Mouse (Mus musculus): Measurements from ENCODE around the gene Lztr1. TPM values are rescaled to one million over a fixed set of nuclear protein-coding genes. Genes with fewer than 3 reads are reported as not detected.
A peak's percentile ranks its signal among the peaks of the same experiment; 100 is the strongest.

The Lztr1 gene
- total and polyA plus RNA-seq, 2 experiments from 2014 or later = 27.2 to 122 TPM

- Histone ChIP-seq H3K36me3 (replicated peaks; ENCODE audit: control insufficient read depth, insufficient read depth, low read length) (no peaks in the 10 kb centered on the region), H3K4me1 (ENCODE audit: control insufficient read depth, insufficient read depth) (peaks cover 7% of the 10 kb centered on the region; the same call in 1 of the 2 replicates), H3K4me2 (ENCODE audit: low read depth, low read length) (no peak overlapping the region), H3K27me3 (ENCODE audit: control insufficient read depth, insufficient read depth, low read length) (0 out of 2 replicates have a peak, but pooled peaks cover 15% of the 10 kb centered on the region), H3K9me3 (replicated peaks; ENCODE audit: control insufficient read depth, low read length) (no peaks in the 10 kb centered on the region), H3K4me3 (ENCODE audit: low read depth, low read length) (no peak overlapping the region), H3K27ac (ENCODE audit: low read depth) (no peak overlapping the region), H3K9ac (replicated peaks; ENCODE audit: low read depth, low read length) (no peak overlapping the region)
- WGBS = 45% methylated on average over 1 of the region's 1 CpGs
- ATAC-seq (ENCODE audit: insufficient read depth, low read depth) = no peak
- TF ChIP-seq EP300 (IDR thresholded peaks at IDR 0.05; ENCODE audit: low read depth) (no peak), CTCF (IDR thresholded peaks at IDR 0.05; ENCODE audit: low read depth) (no peak)
- DNase-seq (ENCODE audit: low spot score) = no peak
Measured at GRCm38 (mm10) chr16:17563580-17563979, 55.1 kb downstream of the Lztr1 start.

GRCm38 (mm10) chr16:17564221-17564620, 55.7 kb downstream of the Lztr1 start:
- Histone ChIP-seq H3K9me3 (replicated peaks; ENCODE audit: control insufficient read depth, low read length) (no peaks in the 10 kb centered on the region), H3K9ac (replicated peaks; ENCODE audit: low read depth, low read length) (no peak overlapping the region), H3K4me3 (ENCODE audit: low read depth, low read length) (no peak overlapping the region), H3K27me3 (ENCODE audit: control insufficient read depth, insufficient read depth, low read length) (0 out of 2 replicates have a peak, but pooled peaks cover 15% of the 10 kb centered on the region), H3K36me3 (replicated peaks; ENCODE audit: control insufficient read depth, insufficient read depth, low read length) (no peaks in the 10 kb centered on the region), H3K4me2 (ENCODE audit: low read depth, low read length) (no peak overlapping the region), H3K27ac (ENCODE audit: low read depth) (no peak overlapping the region), H3K4me1 (ENCODE audit: control insufficient read depth, insufficient read depth) (peaks cover 7% of the 10 kb centered on the region; the same call in 1 of the 2 replicates)
- TF ChIP-seq CTCF (IDR thresholded peaks at IDR 0.05; ENCODE audit: low read depth) = no peak
- no peak for TF ChIP-seq EP300 (IDR thresholded peaks at IDR 0.05; ENCODE audit: low read depth)
- 59% methylated on average over 2 of the region's 2 CpGs for WGBS
- ATAC-seq (ENCODE audit: insufficient read depth, low read depth) (no peak), DNase-seq (ENCODE audit: low spot score) (no peak)

- ATAC-seq (ENCODE audit: insufficient read depth, low read depth) (no peak), DNase-seq (ENCODE audit: low spot score) (no peak)
- TF ChIP-seq CTCF (IDR thresholded peaks at IDR 0.05; ENCODE audit: low read depth) (no peak), EP300 (IDR thresholded peaks at IDR 0.05; ENCODE audit: low read depth) (no peak)
- H3K27ac ChIP-seq (ENCODE audit: low read depth) = no peak overlapping the region
- H3K4me2 ChIP-seq (ENCODE audit: low read depth, low read length) = no peak overlapping the region
- H3K9me3 ChIP-seq (replicated peaks; ENCODE audit: control insufficient read depth, low read length) = no peaks in the 10 kb centered on the region
- no peak overlapping the region for H3K9ac ChIP-seq (replicated peaks; ENCODE audit: low read depth, low read length)
- no peaks in the 10 kb centered on the region for H3K36me3 ChIP-seq (replicated peaks; ENCODE audit: control insufficient read depth, insufficient read depth, low read length)
- WGBS = 53% methylated on average over 3 of the region's 3 CpGs
- H3K27me3 ChIP-seq (ENCODE audit: control insufficient read depth, insufficient read depth, low read length) = 0 out of 2 replicates have a peak, but pooled peaks cover 15% of the 10 kb centered on the region
- H3K4me1 ChIP-seq (ENCODE audit: control insufficient read depth, insufficient read depth) = peaks cover 7% of the 10 kb centered on the region; the same call in 1 of the 2 replicates
- H3K4me3 ChIP-seq (ENCODE audit: low read depth, low read length) = no peak overlapping the region
Measured at GRCm38 (mm10) chr16:17564771-17565170, 56.3 kb downstream of the Lztr1 start.

GRCm38 (mm10) chr16:17566186-17566585, 57.7 kb downstream of the Lztr1 start:
- Histone ChIP-seq H3K27ac (ENCODE audit: low read depth) (no peak overlapping the region), H3K9ac (replicated peaks; ENCODE audit: low read depth, low read length) (no peak overlapping the region), H3K4me1 (ENCODE audit: control insufficient read depth, insufficient read depth) (peaks cover 7% of the 10 kb centered on the region; the same call in 1 of the 2 replicates), H3K9me3 (replicated peaks; ENCODE audit: control insufficient read depth, low read length) (no peaks in the 10 kb centered on the region), H3K4me3 (ENCODE audit: low read depth, low read length) (no peak overlapping the region), H3K36me3 (replicated peaks; ENCODE audit: control insufficient read depth, insufficient read depth, low read length) (no peaks in the 10 kb centered on the region), H3K27me3 (ENCODE audit: control insufficient read depth, insufficient read depth, low read length) (0 out of 2 replicates have a peak, but pooled peaks cover 9% of the 10 kb centered on the region), H3K4me2 (ENCODE audit: low read depth, low read length) (no peak overlapping the region)
- ATAC-seq (ENCODE audit: insufficient read depth, low read depth) (no peak), DNase-seq (ENCODE audit: low spot score) (no peak)
- 14% methylated on average over 4 of the region's 4 CpGs for WGBS
- TF ChIP-seq CTCF (IDR thresholded peaks at IDR 0.05; ENCODE audit: low read depth) (peak; percentile 11; the same call in 1 of the 2 replicates), EP300 (IDR thresholded peaks at IDR 0.05; ENCODE audit: low read depth) (no peak)

Other genes with a start within 250 kb of the Lztr1 start
- 10.8 and 12.7 TPM in 2 replicates for gene Tmem191c, start 232.6 kb upstream of the Lztr1 start, total RNA-seq (2014; rRNA removed; ENCODE audit: low replicate concordance)
- gene Tmem191c, start 232.6 kb upstream of the Lztr1 start, polyA plus RNA-seq (2015; fragmentation: Nextera tagmentation; extraction: Ambion mirVana) = 8.0 and 9.1 TPM in 2 replicates
- 2.7 TPM in 1 of 2 replicates, not detected in the other for gene Serpind1, start 177.3 kb upstream of the Lztr1 start, total RNA-seq (2014; rRNA removed; ENCODE audit: low replicate concordance)
- gene Serpind1, start 177.3 kb upstream of the Lztr1 start, polyA plus RNA-seq (2015; fragmentation: Nextera tagmentation; extraction: Ambion mirVana) = 0.34 and 0.49 TPM in 2 replicates
- 20.3 and 22.3 TPM in 2 replicates for gene Snap29, start 102.7 kb upstream of the Lztr1 start, total RNA-seq (2014; rRNA removed; ENCODE audit: low replicate concordance)
- 8.3 and 8.5 TPM in 2 replicates for gene Snap29, start 102.7 kb upstream of the Lztr1 start, polyA plus RNA-seq (2015; fragmentation: Nextera tagmentation; extraction: Ambion mirVana)
- 49.2 and 60.0 TPM in 2 replicates for gene Pi4ka, start 102.4 kb upstream of the Lztr1 start, total RNA-seq (2014; rRNA removed; ENCODE audit: low replicate concordance)
- 16.9 and 18.5 TPM in 2 replicates for gene Pi4ka, start 102.4 kb upstream of the Lztr1 start, polyA plus RNA-seq (2015; fragmentation: Nextera tagmentation; extraction: Ambion mirVana)
- 26.0 and 45.2 TPM in 2 replicates for gene Crkl, start 56.7 kb upstream of the Lztr1 start, total RNA-seq (2014; rRNA removed; ENCODE audit: low replicate concordance)
- 25.3 and 29.6 TPM in 2 replicates for gene Crkl, start 56.7 kb upstream of the Lztr1 start, polyA plus RNA-seq (2015; fragmentation: Nextera tagmentation; extraction: Ambion mirVana)
- gene Aifm3, start 19.1 kb upstream of the Lztr1 start, total RNA-seq (2014; rRNA removed; ENCODE audit: low replicate concordance) = 0.08 and 0.15 TPM in 2 replicates
- gene Aifm3, start 19.1 kb upstream of the Lztr1 start, polyA plus RNA-seq (2015; fragmentation: Nextera tagmentation; extraction: Ambion mirVana) = 0.41 and 0.48 TPM in 2 replicates
- gene Thap7, start 22.4 kb downstream of the Lztr1 start, total RNA-seq (2014; rRNA removed; ENCODE audit: low replicate concordance) = 40.9 and 49.2 TPM in 2 replicates
- 28.8 and 31.9 TPM in 2 replicates for gene Thap7, start 22.4 kb downstream of the Lztr1 start, polyA plus RNA-seq (2015; fragmentation: Nextera tagmentation; extraction: Ambion mirVana)
- gene Lrrc74b, start 52.6 kb downstream of the Lztr1 start, total RNA-seq (2014; rRNA removed; ENCODE audit: low replicate concordance) = not detected in 2 replicates
- gene Lrrc74b, start 52.6 kb downstream of the Lztr1 start, polyA plus RNA-seq (2015; fragmentation: Nextera tagmentation; extraction: Ambion mirVana) = 0.10 and 0.44 TPM in 2 replicates
- 0.31 TPM in 1 of 2 replicates, not detected in the other for gene P2rx6, start 53.2 kb downstream of the Lztr1 start, total RNA-seq (2014; rRNA removed; ENCODE audit: low replicate concordance)
- gene P2rx6, start 53.2 kb downstream of the Lztr1 start, polyA plus RNA-seq (2015; fragmentation: Nextera tagmentation; extraction: Ambion mirVana) = 0.47 and 0.70 TPM in 2 replicates
- gene Slc7a4, start 74.5 kb downstream of the Lztr1 start, total RNA-seq (2014; rRNA removed; ENCODE audit: low replicate concordance) = 28.2 and 33.4 TPM in 2 replicates
- 5.7 and 7.4 TPM in 2 replicates for gene Slc7a4, start 74.5 kb downstream of the Lztr1 start, polyA plus RNA-seq (2015; fragmentation: Nextera tagmentation; extraction: Ambion mirVana)
- gene Smpd4, start 110.7 kb downstream of the Lztr1 start, total RNA-seq (2014; rRNA removed; ENCODE audit: low replicate concordance) = 18.2 and 41.1 TPM in 2 replicates
- 10.1 and 10.3 TPM in 2 replicates for gene Smpd4, start 110.7 kb downstream of the Lztr1 start, polyA plus RNA-seq (2015; fragmentation: Nextera tagmentation; extraction: Ambion mirVana)
- 3.6 TPM in 1 of 2 replicates, not detected in the other for gene Ccdc74a, start 137.8 kb downstream of the Lztr1 start, total RNA-seq (2014; rRNA removed; ENCODE audit: low replicate concordance)
- 1.5 and 2.5 TPM in 2 replicates for gene Ccdc74a, start 137.8 kb downstream of the Lztr1 start, polyA plus RNA-seq (2015; fragmentation: Nextera tagmentation; extraction: Ambion mirVana)
- gene Med15, start 224.2 kb downstream of the Lztr1 start, total RNA-seq (2014; rRNA removed; ENCODE audit: low replicate concordance) = 40.2 and 63.7 TPM in 2 replicates
- 18.0 and 18.6 TPM in 2 replicates for gene Med15, start 224.2 kb downstream of the Lztr1 start, polyA plus RNA-seq (2015; fragmentation: Nextera tagmentation; extraction: Ambion mirVana)